Mouse (Mus musculus) erythroblast, adult 5-6 weeks (primary cell): Measurements from ENCODE around the gene Cfap46. TPM values are rescaled to one million over a fixed set of nuclear protein-coding genes. Genes with fewer than 3 reads are reported as not detected.

Experiments
- ATAC-seq: replicated peaks from 2 replicates; pipeline ENCODE4 v1.8.0; 2016; ENCODE audit warnings: moderate number of reproducible peaks, mild to moderate bottlenecking, moderate TSS enrichment, inconsistent platforms; ENCODE audit not compliant: poor library complexity, low FRiP score, severe bottlenecking
- total RNA-seq, 2 experiments: library from RNA; stranded (forward) in 1 of 2; stranded (reverse) in 1 of 2; fragments of 150-400 nt in 1 of 2; fragments of 200-764, 138-1000 nt in 1 of 2; gene quantifications; 2 replicates each; pipeline versions ENCODE4 v1.2.3 to v1.2.4; 2015 to 2017; ENCODE audit warnings: low replicate concordance in 2 of 2

Cfap46 gene
- total RNA-seq, 2 experiments from 2014 or later = not detected

DNA sequence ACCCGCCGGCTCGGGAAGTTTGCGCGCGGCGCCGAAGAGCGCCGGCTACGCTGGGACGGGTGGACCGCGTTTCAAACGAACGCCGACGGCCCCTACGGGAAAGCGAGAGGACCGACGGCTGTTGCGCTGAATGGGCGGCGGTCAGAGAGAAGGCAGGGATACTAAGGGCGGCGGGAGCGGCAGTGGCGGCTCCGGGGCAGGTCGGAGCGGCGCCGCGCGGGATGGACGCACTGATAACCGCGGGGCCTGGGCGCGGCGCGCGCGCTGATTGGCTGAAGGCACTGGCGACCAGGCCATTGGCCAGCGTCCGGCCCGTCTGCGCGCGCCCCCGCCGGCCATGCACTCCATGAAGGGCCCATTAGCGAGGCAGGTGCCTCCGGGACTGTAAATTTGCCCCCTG is 101.0 kb downstream of the Cfap46 start, which contains the start of gene Nkx6-2:
Nkx6-2 (minus strand) TSS at position 203 of the 400 bp plus-strand sequence.
- ATAC-seq = no peak

DNA sequence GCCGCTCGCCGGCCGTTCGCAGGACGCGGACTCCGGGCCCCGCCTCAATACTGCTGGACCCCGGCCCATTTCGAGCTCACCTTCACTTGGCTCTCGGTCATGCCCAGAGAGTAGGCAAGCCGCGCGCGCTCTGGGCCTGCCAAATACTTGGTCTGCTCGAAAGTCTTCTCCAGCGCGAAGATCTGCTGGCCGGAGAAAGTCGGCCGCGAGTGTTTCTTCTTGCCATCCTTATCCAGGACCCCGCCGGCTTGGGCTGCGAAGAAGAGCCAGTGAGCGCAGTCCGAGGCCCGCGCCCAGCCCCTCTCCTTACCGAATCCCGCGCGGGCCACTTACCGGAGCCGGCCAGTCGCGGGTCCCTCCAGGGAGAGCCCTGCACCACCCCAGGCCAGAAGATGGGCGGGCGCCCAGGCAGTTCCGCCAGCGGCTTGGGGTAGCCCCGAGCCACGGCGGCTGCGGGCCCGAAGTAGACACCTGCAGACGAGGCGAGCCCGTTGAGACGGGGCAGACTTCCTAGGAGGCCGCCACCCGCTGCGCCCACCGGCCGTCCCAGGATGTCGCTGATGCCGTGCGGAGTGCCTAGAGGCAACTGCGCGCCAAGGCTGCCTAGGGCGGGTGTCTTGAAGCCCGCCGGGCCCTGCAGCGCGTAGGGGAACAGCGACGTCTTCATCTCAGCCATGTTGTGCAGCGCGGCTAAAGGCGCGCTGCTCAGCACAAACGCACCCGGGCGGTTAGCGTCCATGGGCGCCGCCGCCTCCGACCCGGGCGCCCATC is 101.6 kb downstream of the Cfap46 start:
- ATAC-seq = no peak

DNA sequence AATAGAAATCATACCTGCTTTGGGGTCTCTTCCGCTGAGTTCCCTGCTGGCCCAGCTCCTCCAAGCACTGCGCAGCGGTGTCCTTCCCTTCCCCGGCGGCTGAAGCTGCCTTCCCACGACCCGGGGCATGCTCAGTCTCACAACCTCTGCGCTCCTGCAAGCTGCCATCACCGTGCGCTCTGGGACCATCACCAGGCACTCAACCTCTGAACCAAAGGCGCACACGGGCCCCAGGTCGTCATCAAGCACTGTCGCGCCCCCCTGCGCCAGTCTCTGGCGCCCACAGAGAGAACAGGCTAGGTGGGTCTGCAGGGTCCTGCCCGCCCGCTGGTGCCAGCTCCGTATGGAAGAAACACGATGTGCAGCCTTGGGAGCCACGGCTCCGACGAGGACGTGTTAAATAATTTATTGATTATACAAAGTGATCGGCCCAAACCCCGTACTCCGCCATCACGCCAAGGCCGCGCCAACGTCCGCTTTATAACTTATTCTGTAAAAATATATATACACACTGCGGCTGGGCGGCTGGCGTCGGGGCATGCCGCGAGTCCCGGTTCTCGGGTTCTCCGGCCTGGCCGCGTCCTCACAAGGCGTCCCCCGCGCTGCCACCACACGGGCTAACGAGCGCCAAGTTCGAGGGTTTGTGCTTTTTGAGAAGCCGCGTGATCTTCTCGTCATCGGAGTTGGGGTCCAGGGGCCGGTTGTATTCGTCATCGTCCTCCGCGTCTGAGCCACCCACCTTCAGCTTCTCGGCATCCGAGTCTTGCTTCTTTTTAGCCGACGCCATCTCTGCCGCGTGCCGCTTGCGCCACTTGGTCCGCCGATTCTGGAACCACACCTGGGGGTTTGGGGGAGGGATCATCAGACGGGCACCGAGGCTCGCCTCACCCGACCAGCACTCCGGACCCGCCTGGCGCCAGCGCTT is 102.5 kb downstream of the Cfap46 start:
- no peak for ATAC-seq

DNA sequence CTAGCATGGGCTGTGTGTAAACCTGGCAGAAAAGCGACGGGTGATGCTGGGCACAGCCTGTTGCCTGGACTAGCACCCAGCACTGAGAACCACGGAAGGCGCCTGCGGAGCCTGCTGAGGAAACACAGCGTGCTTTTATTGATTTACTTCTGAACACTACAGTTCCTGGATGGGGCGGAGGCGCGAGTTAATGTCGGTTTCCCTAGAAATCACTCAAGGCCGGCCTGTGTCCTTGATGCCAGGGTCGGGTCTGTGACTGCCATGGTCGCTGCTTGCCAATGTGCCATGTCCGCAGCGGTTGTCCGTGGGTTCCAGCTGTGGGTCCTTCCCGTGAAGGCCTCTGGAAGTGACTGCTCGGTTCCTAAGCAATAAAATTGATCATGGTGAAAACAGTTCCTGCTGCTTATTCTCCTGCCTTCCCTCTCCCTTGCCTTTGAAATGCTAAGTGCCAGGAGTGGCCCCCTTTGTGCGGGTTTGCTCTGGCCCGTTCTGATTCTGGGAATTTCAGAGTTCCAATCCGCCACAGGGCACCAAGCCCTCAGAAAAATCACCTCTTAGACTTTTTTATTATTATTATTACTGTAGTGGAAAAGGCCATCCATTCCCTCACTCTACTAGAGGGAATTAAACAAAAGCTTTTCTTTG is 104.2 kb downstream of the Cfap46 start:
- no peak for ATAC-seq

DNA sequence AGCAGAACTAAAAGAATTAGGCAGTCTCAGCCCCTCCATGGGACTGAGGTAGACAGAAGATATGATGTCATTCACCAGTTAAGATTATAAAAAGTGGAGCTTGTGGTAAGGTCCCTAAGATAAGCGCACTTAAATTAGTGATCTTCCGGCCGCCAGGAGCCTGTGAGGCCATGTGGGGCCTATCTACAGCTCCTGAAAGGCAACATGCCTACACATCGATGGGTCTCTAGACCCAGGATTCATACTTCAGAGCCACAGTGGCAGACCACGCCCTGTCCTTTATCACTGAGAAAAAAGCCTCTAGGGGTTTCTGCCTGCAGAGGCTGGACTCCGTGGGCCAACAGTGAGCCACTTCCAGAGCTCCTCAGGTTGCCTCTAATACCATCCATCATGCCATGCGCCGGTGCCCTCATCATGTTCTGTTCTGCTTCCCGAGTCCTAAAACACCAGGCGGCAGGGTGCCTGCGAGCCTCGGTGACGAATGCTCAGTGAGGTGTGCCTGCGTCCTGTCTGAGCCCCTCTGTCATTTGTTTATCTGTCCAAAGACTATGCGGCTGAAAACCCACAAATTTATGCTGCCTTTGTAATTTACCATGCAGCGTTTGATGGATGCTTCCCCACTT is 107.4 kb downstream of the Cfap46 start:
- no peak for ATAC-seq

DNA sequence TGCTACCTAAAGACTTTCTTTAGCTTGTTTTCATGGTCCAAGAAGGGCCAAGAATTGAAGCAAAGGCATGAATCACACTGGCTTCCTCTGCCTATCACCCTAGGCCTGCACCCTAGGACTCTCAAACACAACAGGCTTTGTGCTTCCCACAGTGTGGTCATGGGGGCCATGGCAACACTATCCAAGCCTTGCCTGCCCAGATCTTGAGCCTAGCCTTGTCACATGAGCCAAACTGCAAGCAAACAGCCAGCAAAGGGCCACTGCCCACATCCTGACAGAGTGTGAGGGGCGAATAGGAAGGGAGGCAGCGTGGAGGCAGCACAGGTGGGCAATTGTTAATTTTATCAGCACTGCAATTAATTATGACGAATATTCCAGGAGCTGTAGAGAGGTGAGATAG is 111.0 kb downstream of the Cfap46 start:
- ATAC-seq = no peak

DNA sequence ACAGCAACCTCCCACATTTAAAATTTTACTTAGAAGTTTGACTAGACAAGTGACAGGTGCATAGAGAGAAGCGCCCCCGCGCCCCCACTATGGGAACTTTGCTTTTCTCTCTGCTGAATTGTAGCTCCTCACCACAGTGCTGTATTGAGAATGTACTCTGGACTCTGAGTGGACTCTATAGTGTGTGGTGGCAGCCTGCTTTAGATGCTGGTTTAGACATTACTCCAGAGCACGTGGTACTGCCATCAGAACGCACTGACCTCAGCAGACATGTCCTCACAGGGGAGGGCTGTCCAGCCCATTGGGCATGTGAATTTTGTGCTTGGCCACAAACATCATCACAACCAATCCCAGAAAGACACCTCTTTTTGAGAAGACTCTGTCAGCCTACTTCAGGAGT is 112.8 kb downstream of the Cfap46 start:
- ATAC-seq = no peak

DNA sequence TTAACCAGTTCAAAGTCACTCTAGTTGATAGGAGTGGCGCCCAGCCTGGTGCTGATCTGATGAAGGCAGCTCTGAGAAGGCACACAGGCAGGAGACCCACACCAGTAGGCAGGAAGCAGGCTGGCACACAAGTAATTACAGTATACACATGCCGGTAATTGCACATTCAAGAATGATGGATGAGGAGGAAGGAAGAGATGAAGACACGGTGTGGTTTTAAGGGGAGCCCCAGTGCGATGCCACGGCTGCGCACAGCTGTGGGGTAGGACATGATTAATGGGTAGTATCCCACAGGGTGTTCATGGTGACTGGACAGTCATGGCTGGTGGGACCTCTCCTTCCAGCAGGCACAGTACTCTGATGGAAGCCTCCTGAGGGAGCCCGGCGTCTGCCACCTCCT is 117.1 kb downstream of the Cfap46 start:
- ATAC-seq = no peak

DNA sequence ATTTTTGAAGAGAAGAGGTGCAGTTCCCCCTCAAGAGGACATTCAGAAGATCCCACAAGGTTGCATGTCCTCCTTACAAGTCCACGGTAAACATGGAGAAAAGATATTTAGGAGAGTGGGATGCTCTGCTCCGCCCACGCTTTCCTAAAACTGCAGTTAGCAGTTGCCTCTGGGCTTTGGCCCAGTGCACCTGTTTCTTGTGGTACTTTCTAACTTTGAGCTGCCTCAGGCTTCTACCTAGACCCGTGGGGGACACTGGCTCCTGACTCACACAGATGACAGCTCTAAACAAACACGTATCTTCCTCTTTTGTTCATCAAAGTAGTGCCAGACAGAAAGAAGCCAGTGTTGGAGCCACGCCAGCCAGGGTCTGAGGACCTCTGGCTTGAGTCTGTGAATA is 117.6 kb downstream of the Cfap46 start:
- ATAC-seq = no peak

DNA sequence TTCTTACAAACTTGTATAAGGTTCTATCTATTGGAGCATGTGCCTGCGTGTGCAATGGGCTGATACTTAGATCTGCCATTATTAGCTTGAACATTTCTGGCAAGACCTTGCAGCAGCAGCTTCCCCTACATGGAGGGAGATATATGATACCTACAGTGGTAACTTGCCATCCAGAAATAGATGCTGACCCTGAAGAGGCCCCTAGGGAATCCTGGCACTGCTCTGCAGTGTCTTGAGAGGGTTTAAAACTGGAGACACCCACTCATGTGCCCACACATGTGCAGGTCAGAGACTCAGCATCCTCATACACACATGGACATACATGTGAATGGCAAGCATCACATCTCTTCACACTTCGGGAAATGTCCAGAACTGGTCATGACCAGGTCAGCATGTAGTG is 119.5 kb downstream of the Cfap46 start:
- ATAC-seq = no peak

DNA sequence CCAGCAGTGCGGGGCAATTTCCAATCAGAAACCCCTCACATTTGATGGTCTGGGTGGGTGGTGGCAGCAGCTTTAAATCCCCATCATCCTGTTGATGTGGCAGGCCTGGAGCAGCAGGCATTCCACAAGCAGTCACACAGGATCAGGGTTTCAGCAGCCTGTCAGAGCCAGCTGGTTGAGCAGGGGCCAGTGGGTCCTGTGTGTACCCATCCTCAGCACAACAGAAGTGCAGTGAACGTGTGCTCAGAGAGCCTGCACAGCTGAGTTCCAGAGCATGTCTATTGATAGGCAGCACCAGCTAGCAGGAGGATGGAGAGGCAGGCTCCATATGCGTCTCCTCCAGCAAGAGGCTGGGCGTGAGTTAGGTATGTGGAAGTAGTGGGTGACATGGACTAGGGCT is 120.2 kb downstream of the Cfap46 start:
- ATAC-seq = no peak

DNA sequence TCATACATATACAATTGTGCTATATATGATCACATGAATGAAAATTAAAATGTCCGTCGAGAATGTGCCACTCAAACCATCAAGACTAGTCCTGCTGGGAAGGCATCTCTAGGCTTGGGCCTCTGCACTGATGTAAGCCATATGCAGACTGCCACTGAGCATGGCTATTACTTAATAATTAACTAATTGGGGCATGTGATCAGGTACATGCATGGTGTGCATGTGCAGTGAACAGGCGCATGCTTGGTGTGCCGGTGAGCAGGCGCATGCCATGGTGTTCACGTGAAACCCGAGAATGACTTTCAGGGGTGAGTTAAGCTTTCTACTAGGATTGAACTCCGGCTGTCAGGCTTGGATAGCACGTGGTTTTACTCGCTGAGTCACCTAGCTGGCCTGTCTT is 124.0 kb downstream of the Cfap46 start:
- ATAC-seq = no peak

DNA sequence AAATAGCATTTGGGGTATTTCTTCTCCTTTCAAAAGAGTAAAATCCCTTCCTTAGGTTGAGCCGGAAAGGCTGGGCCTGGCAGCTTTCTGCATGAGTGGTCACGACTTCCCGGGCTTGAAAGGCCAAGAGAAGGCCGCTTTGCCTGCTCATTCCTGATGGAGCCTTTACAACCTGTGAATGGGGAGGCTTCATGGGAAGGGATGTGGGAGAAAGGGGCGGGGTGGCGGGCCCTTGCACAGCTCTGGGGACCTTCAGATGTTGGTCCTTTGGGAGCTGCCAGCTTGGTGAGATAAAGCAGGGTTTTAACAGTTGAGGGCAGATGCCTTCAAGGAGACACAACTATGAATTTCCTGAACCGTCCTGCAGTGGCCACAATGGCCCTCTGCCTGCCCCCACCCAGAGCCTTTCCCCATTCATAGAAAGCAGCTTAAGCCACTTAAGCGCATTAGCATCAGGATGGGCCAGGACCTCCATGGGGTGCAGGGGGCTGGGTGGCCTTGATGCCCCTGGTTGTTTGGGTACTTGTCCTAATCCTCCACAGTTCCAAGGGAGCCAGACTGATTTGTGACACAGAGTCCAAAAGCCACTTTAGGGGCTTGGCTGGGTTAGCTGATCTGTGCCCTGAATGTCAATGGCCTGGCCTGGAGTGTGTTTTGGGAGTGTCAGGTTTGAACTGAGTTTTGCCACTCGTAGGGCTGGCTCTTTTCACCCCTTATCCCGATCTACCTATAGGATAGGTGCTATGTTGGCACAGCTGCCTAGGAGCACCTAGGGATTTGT is 126.7 kb downstream of the Cfap46 start:
- ATAC-seq = no peak

DNA sequence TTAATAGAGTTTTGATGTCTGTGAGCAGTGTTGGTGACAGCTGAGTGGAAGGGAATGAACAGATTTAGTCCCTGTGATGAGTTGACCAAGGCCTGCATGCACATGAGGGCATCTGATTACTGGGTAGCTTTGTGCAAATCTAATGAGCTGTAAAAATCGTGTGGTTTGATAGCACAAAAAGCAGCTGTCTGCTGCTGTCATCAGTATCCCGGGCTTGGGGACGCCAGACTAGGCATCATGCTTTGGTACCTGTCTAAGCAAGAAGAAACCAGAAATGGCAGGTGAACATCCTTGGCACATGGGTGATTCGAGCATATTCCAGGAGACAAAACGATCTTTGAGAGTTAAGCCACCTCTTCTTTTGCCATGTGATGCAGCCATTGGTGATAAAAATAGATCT is 127.3 kb downstream of the Cfap46 start:
- no peak for ATAC-seq

DNA sequence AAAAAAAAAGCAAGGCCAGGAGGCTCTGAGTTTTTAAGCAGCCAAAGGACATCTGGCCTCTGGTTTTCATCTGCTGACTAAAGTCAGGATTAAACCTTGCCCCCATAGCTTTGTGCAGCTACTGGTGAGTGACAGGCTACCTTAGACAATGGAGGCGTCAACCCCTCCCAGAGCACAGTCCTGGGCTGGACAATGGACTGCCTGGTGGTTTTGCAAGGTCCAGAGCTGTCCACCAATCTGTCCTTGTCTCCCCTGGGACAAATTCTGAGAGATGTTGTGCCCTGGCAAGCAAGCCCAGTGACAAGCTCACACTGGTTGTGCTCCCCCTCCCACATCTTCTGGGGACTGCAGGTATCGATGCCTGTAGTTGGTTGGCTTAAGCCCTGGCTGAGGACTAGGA is 132.1 kb downstream of the Cfap46 start:
- ATAC-seq = no peak
